Mouse (Mus musculus): ENCODE results near the gene Etfrf1. TPM values are rescaled to one million over a fixed set of nuclear protein-coding genes. Genes with fewer than 3 reads are reported as not detected.

Gene Etfrf1
- polyA plus RNA-seq, 1 experiment from 2014 or later, result 58.2 TPM

DNA sequence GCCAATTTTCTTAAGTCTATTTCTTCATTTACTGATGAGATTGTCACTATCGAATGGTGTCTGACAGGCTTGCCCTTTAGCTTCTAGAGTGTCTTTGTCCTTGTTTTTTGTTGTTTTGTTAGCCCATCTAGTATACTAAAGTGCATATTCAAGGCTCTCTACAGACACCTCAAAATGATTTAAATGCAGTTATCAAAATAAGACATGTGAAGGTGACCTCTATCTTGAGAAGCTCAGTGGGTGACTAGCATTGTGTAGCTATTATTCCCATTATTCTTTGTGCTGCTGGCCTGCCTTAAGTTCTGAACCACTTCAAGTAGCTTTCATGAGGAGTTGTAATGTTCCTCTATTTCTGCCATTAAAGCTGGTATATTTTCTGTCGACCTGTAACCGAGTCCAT, 4.9 kb downstream of the Etfrf1 start:
- ATAC-seq (replicated peaks; ENCODE audit: low FRiP score, low read depth) (no peak), DNase-seq (ENCODE audit: low spot score) (no peak)
- Histone ChIP-seq H3K9ac (ENCODE audit: low read depth, low read length) (no peak overlapping the region), H3K36me3 (ENCODE audit: insufficient read depth, low read length) (peaks cover 18% of the 10 kb centered on the region), H3K27me3 (ENCODE audit: insufficient read depth, low read length) (no peaks in the 10 kb centered on the region), H3K27ac (no peak overlapping the region), H3K9me3 (replicated peaks; ENCODE audit: low read length) (no peaks in the 10 kb centered on the region), H3K4me1 (replicated peaks; ENCODE audit: insufficient read depth, low read length) (no peaks in the 10 kb centered on the region), H3K4me3 (replicated peaks; ENCODE audit: low read depth, low read length) (no peak overlapping the region), H3K4me2 (ENCODE audit: low read length) (no peak overlapping the region)
- TF ChIP-seq CTCF (IDR thresholded peaks at IDR 0.05; ENCODE audit: low read depth), result no peak
- 90% methylated on average over 3 of the region's 3 CpGs for WGBS

DNA sequence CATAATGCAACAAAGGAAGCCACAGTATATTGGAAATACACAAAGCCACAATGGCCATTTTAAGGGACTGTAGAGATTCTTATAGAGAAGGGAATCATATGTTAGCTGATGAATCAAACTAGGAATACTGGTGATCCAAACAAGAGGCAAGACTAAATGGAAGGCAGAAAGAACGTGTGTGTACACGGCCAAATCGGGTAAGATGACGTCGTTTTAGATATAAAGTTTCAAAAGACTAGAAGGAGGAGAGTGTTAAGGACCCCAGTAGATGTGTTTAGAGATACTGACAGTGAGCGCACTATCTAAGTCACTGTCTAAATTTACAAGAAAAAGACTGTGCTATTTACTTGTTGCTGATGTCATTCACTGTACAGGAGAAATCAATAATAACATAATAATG, 13.3 kb downstream of the Etfrf1 start:
- H3K9ac ChIP-seq (ENCODE audit: low read depth, low read length), result no peak overlapping the region
- H3K36me3 ChIP-seq (ENCODE audit: insufficient read depth, low read length), result peaks cover 20% of the 10 kb centered on the region
- no peak for TF ChIP-seq CTCF (IDR thresholded peaks at IDR 0.05; ENCODE audit: low read depth)
- 88% methylated on average over 6 of the region's 6 CpGs for WGBS
- H3K4me1 ChIP-seq (replicated peaks; ENCODE audit: insufficient read depth, low read length), result no peaks in the 10 kb centered on the region
- H3K4me2 ChIP-seq (ENCODE audit: low read length), result no peak overlapping the region
- no peaks in the 10 kb centered on the region for H3K27me3 ChIP-seq (ENCODE audit: insufficient read depth, low read length)
- H3K4me3 ChIP-seq (replicated peaks; ENCODE audit: low read depth, low read length), result no peak overlapping the region
- no peak overlapping the region for H3K27ac ChIP-seq
- H3K9me3 ChIP-seq (replicated peaks; ENCODE audit: low read length), result no peaks in the 10 kb centered on the region
- no peak for DNase-seq (ENCODE audit: low spot score)
- ATAC-seq (replicated peaks; ENCODE audit: low FRiP score, low read depth), result no peak

DNA sequence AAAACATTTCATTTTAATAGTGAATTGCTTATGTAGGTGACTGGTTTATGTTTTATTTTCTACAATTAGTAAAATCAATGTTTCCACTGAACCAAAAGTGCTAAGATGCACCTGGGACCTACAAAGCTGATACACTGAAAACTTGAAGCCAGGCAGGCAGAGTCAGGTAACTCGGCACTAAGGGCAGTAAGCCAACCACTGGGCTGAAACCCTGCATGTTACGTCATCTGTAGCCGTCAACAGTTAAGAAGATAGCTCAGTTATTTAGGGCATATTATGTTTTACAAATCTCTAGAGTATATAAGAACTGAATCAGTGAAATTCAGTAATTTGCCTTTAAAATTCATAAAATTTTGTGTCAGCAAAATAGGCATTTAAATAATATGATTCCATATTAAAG, 15.4 kb downstream of the Etfrf1 start:
- H3K9ac ChIP-seq (ENCODE audit: low read depth, low read length), result no peak overlapping the region
- no peak overlapping the region for H3K4me2 ChIP-seq (ENCODE audit: low read length)
- WGBS, result 84% methylated on average over 3 of the region's 3 CpGs
- no peak for TF ChIP-seq CTCF (IDR thresholded peaks at IDR 0.05; ENCODE audit: low read depth)
- no peaks in the 10 kb centered on the region for H3K9me3 ChIP-seq (replicated peaks; ENCODE audit: low read length)
- DNase-seq (ENCODE audit: low spot score), result no peak
- no peaks in the 10 kb centered on the region for H3K4me1 ChIP-seq (replicated peaks; ENCODE audit: insufficient read depth, low read length)
- no peak overlapping the region for H3K4me3 ChIP-seq (replicated peaks; ENCODE audit: low read depth, low read length)
- ATAC-seq (replicated peaks; ENCODE audit: low FRiP score, low read depth), result no peak
- peaks cover 19% of the 10 kb centered on the region; the same call in 1 of the 2 replicates for H3K36me3 ChIP-seq (ENCODE audit: insufficient read depth, low read length)
- no peak overlapping the region for H3K27ac ChIP-seq
- H3K27me3 ChIP-seq (ENCODE audit: insufficient read depth, low read length), result no peaks in the 10 kb centered on the region

DNA sequence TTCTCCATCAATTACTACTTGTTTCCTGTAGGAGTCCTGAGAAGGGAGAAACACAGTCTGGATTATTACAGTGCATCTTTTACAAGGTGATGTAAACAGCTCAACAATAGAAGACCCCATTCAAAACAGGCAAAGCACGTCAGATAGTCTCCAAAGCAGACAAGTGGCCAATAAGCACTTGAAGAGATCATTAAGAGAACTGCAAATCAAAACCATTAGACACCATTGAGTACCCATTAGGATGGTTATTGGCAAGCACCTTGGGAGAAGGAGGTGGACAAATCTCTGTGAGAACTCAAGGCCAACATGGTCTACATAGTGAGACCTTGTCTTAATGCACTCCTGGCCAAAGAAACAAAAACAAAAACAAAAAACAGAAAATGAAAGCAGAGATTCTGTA, 23.5 kb downstream of the Etfrf1 start:
- H3K9me3 ChIP-seq (replicated peaks; ENCODE audit: low read length), result no peaks in the 10 kb centered on the region
- no peak overlapping the region for H3K9ac ChIP-seq (ENCODE audit: low read depth, low read length)
- 0 out of 2 replicates have a peak, but pooled peaks cover 10% of the 10 kb centered on the region for H3K36me3 ChIP-seq (ENCODE audit: insufficient read depth, low read length)
- ATAC-seq (replicated peaks; ENCODE audit: low FRiP score, low read depth) (no peak), DNase-seq (ENCODE audit: low spot score) (no peak)
- WGBS, result 86% methylated on average over 1 of the region's 1 CpGs
- H3K4me2 ChIP-seq (ENCODE audit: low read length), result no peak overlapping the region
- no peak overlapping the region for H3K27ac ChIP-seq
- H3K4me3 ChIP-seq (replicated peaks; ENCODE audit: low read depth, low read length), result no peak overlapping the region
- no peak for TF ChIP-seq CTCF (IDR thresholded peaks at IDR 0.05; ENCODE audit: low read depth)
- no peaks in the 10 kb centered on the region for H3K27me3 ChIP-seq (ENCODE audit: insufficient read depth, low read length)
- H3K4me1 ChIP-seq (replicated peaks; ENCODE audit: insufficient read depth, low read length), result no peaks in the 10 kb centered on the region

DNA sequence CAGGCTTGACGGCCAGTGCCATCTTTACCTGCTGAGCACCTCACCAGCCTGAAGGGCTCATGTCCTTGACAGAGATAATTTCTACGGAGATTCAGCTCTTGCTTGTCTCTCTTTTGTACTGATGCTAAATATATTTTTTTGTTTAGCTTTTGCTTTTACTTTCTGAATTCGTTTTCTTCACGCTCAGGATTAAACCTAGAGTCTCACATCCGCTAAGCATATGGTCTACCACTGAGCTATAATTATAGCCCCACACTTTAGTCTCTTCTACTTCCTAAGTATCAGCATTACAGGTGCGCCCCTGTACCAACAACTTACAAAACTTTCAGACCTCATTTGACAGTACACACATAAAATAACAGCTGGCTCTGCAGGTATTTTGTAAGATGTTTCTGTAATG, 24.4 kb downstream of the Etfrf1 start:
- ATAC-seq (replicated peaks; ENCODE audit: low FRiP score, low read depth) (no peak), DNase-seq (ENCODE audit: low spot score) (no peak)
- Histone ChIP-seq H3K9me3 (replicated peaks; ENCODE audit: low read length) (no peaks in the 10 kb centered on the region), H3K9ac (ENCODE audit: low read depth, low read length) (no peak overlapping the region), H3K36me3 (ENCODE audit: insufficient read depth, low read length) (0 out of 2 replicates have a peak, but pooled peaks cover 10% of the 10 kb centered on the region), H3K4me1 (replicated peaks; ENCODE audit: insufficient read depth, low read length) (no peaks in the 10 kb centered on the region), H3K27ac (no peak overlapping the region), H3K4me2 (ENCODE audit: low read length) (no peak overlapping the region), H3K27me3 (ENCODE audit: insufficient read depth, low read length) (no peaks in the 10 kb centered on the region), H3K4me3 (replicated peaks; ENCODE audit: low read depth, low read length) (no peak overlapping the region)
- TF ChIP-seq CTCF (IDR thresholded peaks at IDR 0.05; ENCODE audit: low read depth), result no peak
- 92% methylated on average over 6 of the region's 6 CpGs for WGBS

DNA sequence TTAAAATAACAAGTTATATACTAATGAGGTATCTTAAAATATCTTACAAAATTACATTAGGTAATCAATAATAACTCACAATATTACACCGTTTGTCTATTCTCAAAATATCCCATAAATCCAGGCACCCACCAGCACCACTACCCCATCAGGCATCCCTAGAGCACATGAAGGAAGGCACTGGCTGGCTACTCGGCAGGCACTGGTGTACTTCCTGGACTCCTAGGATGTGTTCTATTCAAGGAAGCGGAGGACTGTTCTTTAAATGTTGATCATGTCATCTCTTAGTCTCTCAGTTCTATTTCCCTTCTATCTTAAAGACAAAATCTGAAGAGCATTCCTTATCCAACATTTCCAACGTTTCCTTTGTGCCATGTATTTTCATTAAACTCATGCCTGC, 26.2 kb downstream of the Etfrf1 start:
- no peak overlapping the region for H3K27ac ChIP-seq
- H3K36me3 ChIP-seq (ENCODE audit: insufficient read depth, low read length), result peaks cover 12% of the 10 kb centered on the region; the same call in 1 of the 2 replicates
- H3K9me3 ChIP-seq (replicated peaks; ENCODE audit: low read length), result no peaks in the 10 kb centered on the region
- H3K4me3 ChIP-seq (replicated peaks; ENCODE audit: low read depth, low read length), result no peak overlapping the region
- WGBS, result 77% methylated on average over 4 of the region's 4 CpGs
- no peaks in the 10 kb centered on the region for H3K4me1 ChIP-seq (replicated peaks; ENCODE audit: insufficient read depth, low read length)
- H3K9ac ChIP-seq (ENCODE audit: low read depth, low read length), result no peak overlapping the region
- no peaks in the 10 kb centered on the region for H3K27me3 ChIP-seq (ENCODE audit: insufficient read depth, low read length)
- DNase-seq (ENCODE audit: low spot score), result no peak
- no peak for TF ChIP-seq CTCF (IDR thresholded peaks at IDR 0.05; ENCODE audit: low read depth)
- no peak overlapping the region for H3K4me2 ChIP-seq (ENCODE audit: low read length)
- no peak for ATAC-seq (replicated peaks; ENCODE audit: low FRiP score, low read depth)

DNA sequence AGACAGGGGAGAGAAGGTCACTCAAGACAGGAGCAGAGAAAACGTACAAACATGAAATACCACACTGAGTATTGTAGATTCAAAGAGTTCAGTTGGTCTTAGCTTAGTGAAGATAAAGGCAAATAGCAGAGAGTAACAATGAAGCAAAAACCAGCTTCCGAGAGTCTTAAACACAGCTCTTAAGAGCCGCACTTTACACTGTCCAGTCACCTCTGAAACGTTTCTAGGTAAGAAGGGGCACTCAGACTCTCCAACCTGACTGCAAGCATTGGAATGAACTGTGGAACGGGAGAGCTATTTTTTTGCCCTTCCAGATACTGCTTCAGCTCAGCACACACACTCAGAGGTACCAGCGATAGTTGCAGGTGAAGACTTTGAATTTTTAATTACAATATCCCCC, 29.4 kb downstream of the Etfrf1 start:
- no peak overlapping the region for H3K4me3 ChIP-seq (replicated peaks; ENCODE audit: low read depth, low read length)
- H3K4me1 ChIP-seq (replicated peaks; ENCODE audit: insufficient read depth, low read length), result no peaks in the 10 kb centered on the region
- peaks cover 14% of the 10 kb centered on the region for H3K36me3 ChIP-seq (ENCODE audit: insufficient read depth, low read length)
- ATAC-seq (replicated peaks; ENCODE audit: low FRiP score, low read depth), result no peak
- no peak for TF ChIP-seq CTCF (IDR thresholded peaks at IDR 0.05; ENCODE audit: low read depth)
- no peak overlapping the region for H3K9ac ChIP-seq (ENCODE audit: low read depth, low read length)
- DNase-seq (ENCODE audit: low spot score), result no peak
- H3K9me3 ChIP-seq (replicated peaks; ENCODE audit: low read length), result no peaks in the 10 kb centered on the region
- H3K27me3 ChIP-seq (ENCODE audit: insufficient read depth, low read length), result no peaks in the 10 kb centered on the region
- no peak overlapping the region for H3K27ac ChIP-seq
- no peak overlapping the region for H3K4me2 ChIP-seq (ENCODE audit: low read length)
- WGBS, result 84% methylated on average over 6 of the region's 6 CpGs
